Mouse (Mus musculus): ENCODE measurements around the gene Kazn. TPM values are rescaled to one million over a fixed set of nuclear protein-coding genes. Genes with fewer than 3 reads are reported as not detected.

Kazn gene
- polyA plus RNA-seq, 1 experiment from 2014 or later: 10.7 TPM

DNA sequence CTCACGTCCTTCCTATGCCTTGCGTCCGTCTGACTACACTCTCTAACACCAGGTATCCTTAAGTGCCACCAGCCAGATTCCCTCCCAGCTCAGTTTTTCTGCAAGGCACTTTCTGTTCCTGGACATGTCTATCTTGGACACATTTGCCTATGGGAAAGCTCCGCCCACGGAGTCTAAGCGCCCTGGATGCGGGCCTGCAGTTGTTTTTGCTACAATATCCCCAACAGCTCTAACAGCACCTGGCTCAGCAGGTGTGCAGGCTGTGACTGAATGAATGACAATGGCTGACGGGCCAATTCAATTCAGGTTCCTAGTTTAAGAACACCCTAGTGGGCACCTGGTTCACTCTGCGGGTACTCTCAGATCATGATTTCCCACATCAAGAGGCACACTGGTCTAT is 4.4 kb downstream of the Kazn start:
- 0 out of 2 replicates have a peak overlapping the region, but pooled peaks have one; percentile 10 for H3K27ac ChIP-seq (ENCODE audit: low read length)
- 77% methylated on average over 9 of the region's 9 CpGs for WGBS
- no peak overlapping the region for H3K9ac ChIP-seq (ENCODE audit: low read depth, low read length)
- no peaks in the 10 kb centered on the region for H3K9me3 ChIP-seq (ENCODE audit: control insufficient read depth, low read length)
- H3K4me2 ChIP-seq (ENCODE audit: low read depth, low read length): no peak overlapping the region
- no peaks in the 10 kb centered on the region for H3K36me3 ChIP-seq (ENCODE audit: control insufficient read depth, insufficient read depth, low read length)
- no peak for ATAC-seq
- H3K27me3 ChIP-seq (replicated peaks; ENCODE audit: control insufficient read depth, insufficient read depth, low read length): no peaks in the 10 kb centered on the region
- peaks cover 43% of the 10 kb centered on the region for H3K4me1 ChIP-seq (ENCODE audit: control insufficient read depth, insufficient read depth, low read length)
- H3K4me3 ChIP-seq (ENCODE audit: low read length): no peak overlapping the region

DNA sequence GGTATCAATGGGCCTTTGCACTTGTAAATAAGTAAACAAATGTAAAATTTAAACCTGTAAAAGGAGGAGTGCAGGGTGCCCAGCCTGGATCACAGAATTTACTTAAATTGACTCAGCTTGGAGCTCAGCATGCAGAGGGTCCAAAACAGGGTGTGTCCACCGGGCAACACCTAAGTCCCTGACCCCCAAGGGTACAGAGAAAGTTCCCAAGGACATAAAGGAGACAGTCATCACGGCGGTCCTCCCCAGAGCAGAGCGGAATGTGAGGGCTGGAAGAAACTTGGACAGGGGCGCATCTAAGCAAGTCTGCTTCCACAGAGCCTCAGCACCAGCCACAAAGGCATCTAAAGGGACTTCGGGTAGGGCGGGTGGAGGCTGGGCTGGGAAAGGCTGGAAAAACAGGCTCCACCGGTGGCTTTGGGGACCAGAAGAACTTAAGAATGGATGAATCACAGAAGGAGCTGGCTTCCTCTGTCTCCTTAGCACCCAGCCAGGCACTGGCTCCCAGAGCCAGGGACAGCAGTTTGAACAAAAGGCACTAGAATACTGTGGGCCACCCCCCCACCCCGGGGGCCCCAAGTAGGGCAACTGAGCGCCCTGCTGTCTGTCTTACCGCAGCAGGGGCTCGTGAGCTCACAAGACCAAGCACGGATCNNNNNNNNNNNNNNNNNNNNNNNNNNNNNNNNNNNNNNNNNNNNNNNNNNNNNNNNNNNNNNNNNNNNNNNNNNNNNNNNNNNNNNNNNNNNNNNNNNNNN is 10.2 kb downstream of the Kazn start:
- H3K27ac ChIP-seq (ENCODE audit: low read length): 0 out of 2 replicates have a peak overlapping the region, but pooled peaks have one; percentile 41
- peak overlapping the region; percentile 22; the same call in 1 of the 2 replicates for H3K4me2 ChIP-seq (ENCODE audit: low read depth, low read length)
- 30% methylated on average over 13 of the region's 13 CpGs for WGBS
- H3K27me3 ChIP-seq (replicated peaks; ENCODE audit: control insufficient read depth, insufficient read depth, low read length): no peaks in the 10 kb centered on the region
- 0 out of 2 replicates have a peak, but pooled peaks have one; percentile 14 for ATAC-seq
- H3K4me3 ChIP-seq (ENCODE audit: low read length): no peak overlapping the region
- H3K4me1 ChIP-seq (ENCODE audit: control insufficient read depth, insufficient read depth, low read length): peaks cover 56% of the 10 kb centered on the region
- no peaks in the 10 kb centered on the region for H3K36me3 ChIP-seq (ENCODE audit: control insufficient read depth, insufficient read depth, low read length)
- no peaks in the 10 kb centered on the region for H3K9me3 ChIP-seq (ENCODE audit: control insufficient read depth, low read length)
- no peak overlapping the region for H3K9ac ChIP-seq (ENCODE audit: low read depth, low read length)

DNA sequence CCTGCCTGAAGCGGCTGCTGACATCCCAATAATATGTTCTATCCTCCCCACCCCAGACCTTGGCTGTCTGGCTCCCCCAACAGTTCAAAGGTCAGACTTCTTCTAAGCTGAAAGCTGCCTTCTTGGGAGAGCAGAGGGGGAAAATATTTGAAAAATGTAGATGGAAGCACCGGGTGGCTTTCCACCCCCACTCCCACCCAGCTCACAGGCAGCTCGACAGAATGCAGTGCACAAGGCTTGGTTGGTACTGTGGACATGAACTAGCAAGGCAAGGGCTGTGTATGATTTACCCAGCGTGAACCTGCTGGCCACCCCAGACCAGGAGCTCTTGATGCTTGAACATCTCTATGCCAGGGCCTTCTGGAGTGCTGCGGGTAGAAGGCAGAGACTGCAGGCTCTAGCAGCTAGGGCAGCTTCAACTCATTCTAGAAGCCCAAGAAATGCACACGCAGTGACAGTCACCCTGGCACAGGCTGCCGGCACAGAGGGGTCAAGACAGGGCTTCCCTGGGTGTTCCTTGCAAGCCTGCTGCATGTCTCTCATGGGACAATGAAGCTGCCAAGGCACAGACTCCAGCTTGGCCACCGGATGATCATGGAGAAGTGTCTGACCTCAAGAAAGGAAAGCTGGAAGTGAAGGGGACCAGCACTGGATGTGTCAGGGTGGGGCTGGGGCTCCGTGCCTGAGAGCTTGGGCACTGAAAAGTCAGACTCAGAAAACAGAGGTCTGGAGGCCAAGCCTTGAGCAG is 15.1 kb downstream of the Kazn start:
- H3K27me3 ChIP-seq (replicated peaks; ENCODE audit: control insufficient read depth, insufficient read depth, low read length): no peaks in the 10 kb centered on the region
- 43% methylated on average over 9 of the region's 9 CpGs for WGBS
- no peak overlapping the region for H3K9ac ChIP-seq (ENCODE audit: low read depth, low read length)
- no peaks in the 10 kb centered on the region for H3K9me3 ChIP-seq (ENCODE audit: control insufficient read depth, low read length)
- ATAC-seq: no peak
- no peak overlapping the region for H3K4me3 ChIP-seq (ENCODE audit: low read length)
- peaks cover 85% of the 10 kb centered on the region for H3K4me1 ChIP-seq (ENCODE audit: control insufficient read depth, insufficient read depth, low read length)
- H3K4me2 ChIP-seq (ENCODE audit: low read depth, low read length): no peak overlapping the region
- H3K27ac ChIP-seq (ENCODE audit: low read length): peak overlapping the region; percentile 82
- H3K36me3 ChIP-seq (ENCODE audit: control insufficient read depth, insufficient read depth, low read length): no peaks in the 10 kb centered on the region

DNA sequence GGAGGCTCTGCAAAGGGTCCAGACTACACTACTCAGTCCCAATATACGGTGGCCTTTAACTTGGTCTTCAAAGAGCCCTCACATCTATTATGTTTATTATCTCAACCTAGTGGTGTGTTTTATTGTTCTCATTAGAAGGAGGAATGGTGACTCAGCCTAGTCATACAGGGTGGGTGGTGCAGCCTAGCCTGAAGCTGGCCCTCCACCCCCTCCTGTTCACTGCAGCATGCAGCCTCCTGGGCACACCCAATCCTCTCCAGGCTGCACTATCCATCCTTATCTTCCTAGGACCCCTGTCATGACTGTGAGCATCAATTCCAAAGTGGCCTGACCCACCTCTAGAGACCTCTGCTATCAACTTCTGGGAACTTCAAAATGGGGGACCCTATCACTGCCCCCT is 16.8 kb downstream of the Kazn start:
- peaks cover 81% of the 10 kb centered on the region for H3K4me1 ChIP-seq (ENCODE audit: control insufficient read depth, insufficient read depth, low read length)
- peak; percentile 72 for ATAC-seq
- no peaks in the 10 kb centered on the region for H3K36me3 ChIP-seq (ENCODE audit: control insufficient read depth, insufficient read depth, low read length)
- H3K9ac ChIP-seq (ENCODE audit: low read depth, low read length): no peak overlapping the region
- H3K27ac ChIP-seq (ENCODE audit: low read length): peak overlapping the region; percentile 60
- no peaks in the 10 kb centered on the region for H3K9me3 ChIP-seq (ENCODE audit: control insufficient read depth, low read length)
- no peak overlapping the region for H3K4me2 ChIP-seq (ENCODE audit: low read depth, low read length)
- WGBS: 17% methylated on average over 1 of the region's 1 CpGs
- H3K4me3 ChIP-seq (ENCODE audit: low read length): no peak overlapping the region
- no peaks in the 10 kb centered on the region for H3K27me3 ChIP-seq (replicated peaks; ENCODE audit: control insufficient read depth, insufficient read depth, low read length)

DNA sequence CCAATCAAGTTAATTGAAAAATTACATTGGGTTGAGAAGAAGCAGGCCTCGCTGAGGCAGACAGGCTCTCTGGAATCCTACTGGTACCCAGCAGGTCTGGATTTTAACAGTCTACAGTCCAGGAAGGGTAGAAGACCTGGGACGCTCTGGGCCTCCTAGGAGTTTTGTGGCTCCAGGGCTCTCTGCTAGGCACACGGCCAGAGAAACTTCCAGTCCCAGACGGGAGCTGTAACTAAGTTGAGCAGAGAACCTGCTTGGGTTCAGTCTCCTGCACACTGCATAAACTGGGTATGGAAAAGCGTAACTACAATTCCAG is 17.5 kb downstream of the Kazn start:
- Histone ChIP-seq H3K36me3 (ENCODE audit: control insufficient read depth, insufficient read depth, low read length) (no peaks in the 10 kb centered on the region), H3K4me1 (ENCODE audit: control insufficient read depth, insufficient read depth, low read length) (peaks cover 87% of the 10 kb centered on the region), H3K4me3 (ENCODE audit: low read length) (no peak overlapping the region), H3K27ac (ENCODE audit: low read length) (peak overlapping the region; percentile 60), H3K27me3 (replicated peaks; ENCODE audit: control insufficient read depth, insufficient read depth, low read length) (no peaks in the 10 kb centered on the region), H3K9ac (ENCODE audit: low read depth, low read length) (no peak overlapping the region), H3K9me3 (ENCODE audit: control insufficient read depth, low read length) (no peaks in the 10 kb centered on the region), H3K4me2 (ENCODE audit: low read depth, low read length) (no peak overlapping the region)
- WGBS: 30% methylated on average over 5 of the region's 5 CpGs
- ATAC-seq: no peak; the same call in 1 of the 2 replicates

DNA sequence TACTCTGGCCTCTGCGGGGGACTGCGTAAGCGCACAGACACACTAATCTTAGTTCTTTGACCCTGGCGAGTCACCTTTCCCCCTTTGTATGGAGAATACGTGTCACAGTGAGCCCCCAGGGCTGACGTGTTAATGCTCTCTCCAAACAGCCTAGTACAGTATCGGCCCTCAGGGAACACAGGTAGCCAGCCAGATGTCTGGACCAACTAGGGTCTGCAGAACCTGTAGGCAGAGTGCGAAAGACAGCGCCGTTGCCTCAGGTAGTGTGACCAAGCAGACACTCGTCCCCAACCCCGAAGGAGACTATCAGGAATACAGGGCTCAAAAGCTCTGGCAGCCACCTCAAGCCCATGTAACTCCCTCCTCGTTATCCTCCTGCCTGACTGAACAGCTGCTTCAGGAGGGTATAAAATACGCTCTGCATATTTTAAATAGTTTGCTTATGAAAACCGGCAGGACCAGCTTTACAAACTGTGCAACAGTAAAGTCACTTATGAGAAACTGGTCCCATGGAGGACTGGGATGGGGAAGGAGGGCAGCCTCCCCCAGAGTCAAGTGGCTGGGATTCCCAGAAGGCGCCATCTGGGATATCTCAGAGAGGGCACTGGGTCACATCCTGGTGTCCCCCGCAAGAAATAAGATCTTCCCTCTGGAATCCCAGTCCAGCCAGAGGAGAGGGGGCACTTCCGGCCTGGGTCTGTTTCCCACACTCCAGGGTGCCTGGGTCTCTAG is 18.0 kb downstream of the Kazn start:
- Histone ChIP-seq H3K4me3 (ENCODE audit: low read length) (no peak overlapping the region), H3K27ac (ENCODE audit: low read length) (peak overlapping the region; percentile 60), H3K4me2 (ENCODE audit: low read depth, low read length) (peak overlapping the region; percentile 7; the same call in 1 of the 2 replicates), H3K9me3 (ENCODE audit: control insufficient read depth, low read length) (no peaks in the 10 kb centered on the region), H3K36me3 (ENCODE audit: control insufficient read depth, insufficient read depth, low read length) (no peaks in the 10 kb centered on the region), H3K9ac (ENCODE audit: low read depth, low read length) (no peak overlapping the region), H3K4me1 (ENCODE audit: control insufficient read depth, insufficient read depth, low read length) (peaks cover 85% of the 10 kb centered on the region), H3K27me3 (replicated peaks; ENCODE audit: control insufficient read depth, insufficient read depth, low read length) (no peaks in the 10 kb centered on the region)
- ATAC-seq: peak; percentile 46
- 30% methylated on average over 18 of the region's 18 CpGs for WGBS

DNA sequence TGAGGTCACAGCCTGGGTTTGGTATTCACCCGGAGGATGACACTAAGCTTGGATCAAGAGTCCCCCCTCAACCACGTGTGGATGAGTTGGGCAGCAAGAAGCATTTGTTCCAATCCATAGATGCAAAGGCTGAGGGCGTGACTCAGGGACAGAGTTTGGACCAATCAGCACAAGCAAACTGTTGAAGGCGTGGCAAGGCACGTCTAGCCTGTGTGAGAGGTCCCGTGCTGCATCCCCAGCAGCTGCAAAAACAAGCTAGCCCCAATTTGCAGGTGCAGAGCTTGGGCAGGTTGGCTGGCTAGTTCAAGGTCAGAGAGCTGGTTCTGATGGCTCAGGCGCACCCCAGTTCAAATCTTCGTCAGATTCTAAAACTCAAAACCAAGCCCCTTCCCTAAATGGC is 20.2 kb downstream of the Kazn start:
- Histone ChIP-seq H3K36me3 (ENCODE audit: control insufficient read depth, insufficient read depth, low read length) (no peaks in the 10 kb centered on the region), H3K27me3 (replicated peaks; ENCODE audit: control insufficient read depth, insufficient read depth, low read length) (no peaks in the 10 kb centered on the region), H3K9ac (ENCODE audit: low read depth, low read length) (no peak overlapping the region), H3K4me3 (ENCODE audit: low read length) (no peak overlapping the region), H3K9me3 (ENCODE audit: control insufficient read depth, low read length) (no peaks in the 10 kb centered on the region), H3K27ac (ENCODE audit: low read length) (no peak overlapping the region), H3K4me1 (ENCODE audit: control insufficient read depth, insufficient read depth, low read length) (peaks cover 83% of the 10 kb centered on the region), H3K4me2 (ENCODE audit: low read depth, low read length) (no peak overlapping the region)
- no peak for ATAC-seq
- 61% methylated on average over 8 of the region's 8 CpGs for WGBS

DNA sequence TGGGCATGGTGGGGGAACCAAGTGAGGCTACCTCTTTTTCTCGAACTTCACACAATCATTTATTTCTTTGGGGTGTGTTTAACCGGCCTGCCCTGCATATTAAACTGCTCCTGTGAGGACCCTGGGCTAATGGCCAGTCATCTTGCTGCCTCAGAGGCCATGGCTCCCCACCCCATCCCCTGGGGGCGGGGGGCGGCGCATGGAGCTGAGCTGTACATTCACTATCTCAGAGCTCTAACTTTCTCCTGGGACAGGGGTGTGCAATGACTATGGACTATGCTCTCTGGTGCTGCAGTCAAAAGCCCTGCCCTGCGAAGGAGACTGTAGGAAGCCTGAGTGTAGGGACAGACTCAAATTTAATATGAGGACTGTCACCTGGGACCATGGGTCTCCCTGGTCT is 22.2 kb downstream of the Kazn start:
- Histone ChIP-seq H3K27me3 (replicated peaks; ENCODE audit: control insufficient read depth, insufficient read depth, low read length) (no peaks in the 10 kb centered on the region), H3K27ac (ENCODE audit: low read length) (no peak overlapping the region), H3K4me2 (ENCODE audit: low read depth, low read length) (no peak overlapping the region), H3K36me3 (ENCODE audit: control insufficient read depth, insufficient read depth, low read length) (no peaks in the 10 kb centered on the region), H3K9ac (ENCODE audit: low read depth, low read length) (no peak overlapping the region), H3K9me3 (ENCODE audit: control insufficient read depth, low read length) (no peaks in the 10 kb centered on the region), H3K4me3 (ENCODE audit: low read length) (no peak overlapping the region), H3K4me1 (ENCODE audit: control insufficient read depth, insufficient read depth, low read length) (peaks cover 68% of the 10 kb centered on the region)
- WGBS: 71% methylated on average over 6 of the region's 6 CpGs
- ATAC-seq: no peak

DNA sequence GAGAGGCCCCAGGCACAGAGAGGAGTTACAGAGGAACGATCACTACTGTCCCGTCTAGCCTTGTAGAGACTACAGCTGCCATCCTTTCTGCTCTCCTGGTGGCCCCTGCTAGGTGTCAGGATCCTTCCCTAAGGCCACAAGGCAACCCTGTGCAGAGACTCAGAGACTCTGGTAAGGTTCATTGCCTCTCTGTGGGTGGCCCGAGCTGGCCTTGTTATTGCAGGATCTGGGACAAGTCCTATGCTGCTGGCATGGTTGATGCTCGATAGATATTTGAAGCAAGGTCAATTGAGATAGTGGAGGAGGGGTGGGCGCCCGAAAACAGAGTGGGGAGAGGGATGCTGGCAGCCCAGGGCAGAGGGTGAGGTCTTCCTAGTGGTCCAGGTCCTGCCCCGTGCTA is 23.4 kb downstream of the Kazn start:
- no peak overlapping the region for H3K4me3 ChIP-seq (ENCODE audit: low read length)
- H3K4me1 ChIP-seq (ENCODE audit: control insufficient read depth, insufficient read depth, low read length): peaks cover 55% of the 10 kb centered on the region
- no peaks in the 10 kb centered on the region for H3K36me3 ChIP-seq (ENCODE audit: control insufficient read depth, insufficient read depth, low read length)
- H3K27ac ChIP-seq (ENCODE audit: low read length): no peak overlapping the region
- 76% methylated on average over 7 of the region's 7 CpGs for WGBS
- H3K27me3 ChIP-seq (replicated peaks; ENCODE audit: control insufficient read depth, insufficient read depth, low read length): no peaks in the 10 kb centered on the region
- H3K9me3 ChIP-seq (ENCODE audit: control insufficient read depth, low read length): no peaks in the 10 kb centered on the region
- no peak overlapping the region for H3K9ac ChIP-seq (ENCODE audit: low read depth, low read length)
- no peak for ATAC-seq
- H3K4me2 ChIP-seq (ENCODE audit: low read depth, low read length): no peak overlapping the region
